Mouse (Mus musculus): ENCODE results near the gene Gm10447. TPM values are rescaled to one million over a fixed set of nuclear protein-coding genes. Genes with fewer than 3 reads are reported as not detected.

The Gm10447 gene
- polyA plus RNA-seq (2016; fragmentation: Nextera tagmentation; extraction: Ambion mirVana) = 0.09 and 0.12 TPM in 2 replicates

GRCm38 (mm10) chr11:53456474-53457371, at the start of gene Gm10447, which contains the start of gene Shroom1:
Gene Gm10447, minus strand, starts transcription at chr11:53457110.
Gene Shroom1, plus strand, starts transcription at chr11:53457205.
- peak; percentile 48; the same call in 1 of the 2 replicates for ATAC-seq (ENCODE audit: low FRiP score)
- Histone ChIP-seq H3K27ac (no peak within 1 kb of the TSS), H3K4me3 (peak within 1 kb of the TSS; percentile 48), H3K4me2 (replicated peaks) (peak within 1 kb of the TSS; percentile 75), H3K9ac (peak within 1 kb of the TSS; percentile 51), H3K27me3 (peaks cover 55% of the 10 kb centered on the region), H3K36me3 (no peaks in the 10 kb centered on the region), H3K4me1 (peaks cover 7% of the 10 kb centered on the region), H3K9me3 (replicated peaks) (no peaks in the 10 kb centered on the region)
- WGBS = 4% methylated on average over 42 of the region's 42 CpGs

- no peak for ATAC-seq (ENCODE audit: low FRiP score)
- Histone ChIP-seq H3K36me3 (no peaks in the 10 kb centered on the region), H3K27me3 (peaks cover 50% of the 10 kb centered on the region), H3K4me1 (peaks cover 12% of the 10 kb centered on the region; the same call in 1 of the 2 replicates), H3K4me3 (no peak overlapping the region), H3K9ac (no peak overlapping the region), H3K4me2 (replicated peaks) (no peak overlapping the region), H3K9me3 (replicated peaks) (no peaks in the 10 kb centered on the region), H3K27ac (no peak overlapping the region)
- WGBS = 44% methylated on average over 5 of the region's 5 CpGs
Measured at GRCm38 (mm10) chr11:53505026-53505663, 48.2 kb upstream of the Gm10447 start.

GRCm38 (mm10) chr11:53504376-53504775, 47.5 kb upstream of the Gm10447 start:
- Histone ChIP-seq H3K4me2 (replicated peaks) (no peak overlapping the region), H3K9ac (no peak overlapping the region), H3K27ac (no peak overlapping the region), H3K9me3 (replicated peaks) (no peaks in the 10 kb centered on the region), H3K4me3 (no peak overlapping the region), H3K4me1 (peaks cover 12% of the 10 kb centered on the region; the same call in 1 of the 2 replicates), H3K36me3 (no peaks in the 10 kb centered on the region), H3K27me3 (peaks cover 54% of the 10 kb centered on the region)
- 88% methylated on average over 8 of the region's 8 CpGs for WGBS
- no peak for ATAC-seq (ENCODE audit: low FRiP score)

GRCm38 (mm10) chr11:53503738-53504137, 46.8 kb upstream of the Gm10447 start:
- Histone ChIP-seq H3K27ac (no peak overlapping the region), H3K4me2 (replicated peaks) (no peak overlapping the region), H3K4me3 (no peak overlapping the region), H3K9ac (no peak overlapping the region), H3K36me3 (no peaks in the 10 kb centered on the region), H3K4me1 (peaks cover 12% of the 10 kb centered on the region; the same call in 1 of the 2 replicates), H3K27me3 (peaks cover 56% of the 10 kb centered on the region), H3K9me3 (replicated peaks) (no peaks in the 10 kb centered on the region)
- ATAC-seq (ENCODE audit: low FRiP score) = no peak
- 89% methylated on average over 5 of the region's 5 CpGs for WGBS

- H3K4me1 ChIP-seq = peaks cover 8% of the 10 kb centered on the region; the same call in 1 of the 2 replicates
- no peak overlapping the region for H3K27ac ChIP-seq
- H3K36me3 ChIP-seq = no peaks in the 10 kb centered on the region
- H3K4me3 ChIP-seq = no peak overlapping the region
- no peak for ATAC-seq (ENCODE audit: low FRiP score)
- no peak overlapping the region for H3K4me2 ChIP-seq (replicated peaks)
- H3K27me3 ChIP-seq = peaks cover 60% of the 10 kb centered on the region
- H3K9me3 ChIP-seq (replicated peaks) = no peaks in the 10 kb centered on the region
- 82% methylated on average over 8 of the region's 8 CpGs for WGBS
- no peak overlapping the region for H3K9ac ChIP-seq
Measured at GRCm38 (mm10) chr11:53502039-53502765, 45.3 kb upstream of the Gm10447 start.

- 11% methylated on average over 11 of the region's 11 CpGs for WGBS
Measured at GRCm38 (mm10) chr11:53500569-53500968, 43.7 kb upstream of the Gm10447 start.

GRCm38 (mm10) chr11:53496946-53497345, 40.0 kb upstream of the Gm10447 start:
- WGBS = 81% methylated on average over 6 of the region's 6 CpGs
- Histone ChIP-seq H3K9me3 (replicated peaks) (no peaks in the 10 kb centered on the region), H3K4me3 (no peak overlapping the region), H3K36me3 (no peaks in the 10 kb centered on the region), H3K9ac (no peak overlapping the region), H3K27ac (no peak overlapping the region), H3K4me2 (replicated peaks) (no peak overlapping the region), H3K4me1 (peaks cover 22% of the 10 kb centered on the region), H3K27me3 (peaks cover 54% of the 10 kb centered on the region)
- ATAC-seq (ENCODE audit: low FRiP score) = no peak

More at GRCm38 (mm10) chr11:53500569-53500968, 43.7 kb upstream of the Gm10447 start:
- no peak overlapping the region for H3K9ac ChIP-seq
- no peak overlapping the region for H3K4me3 ChIP-seq
- no peak overlapping the region for H3K27ac ChIP-seq
- no peak for ATAC-seq (ENCODE audit: low FRiP score)
- H3K9me3 ChIP-seq (replicated peaks) = no peaks in the 10 kb centered on the region
- no peak overlapping the region for H3K4me2 ChIP-seq (replicated peaks)
- H3K27me3 ChIP-seq = peaks cover 69% of the 10 kb centered on the region
- H3K36me3 ChIP-seq = no peaks in the 10 kb centered on the region
- H3K4me1 ChIP-seq = peaks cover 10% of the 10 kb centered on the region

- Histone ChIP-seq H3K4me2 (replicated peaks) (no peak overlapping the region; the same call in 1 of the 2 replicates), H3K4me3 (no peak overlapping the region), H3K9ac (no peak overlapping the region), H3K36me3 (no peaks in the 10 kb centered on the region), H3K4me1 (peaks cover 23% of the 10 kb centered on the region), H3K27me3 (peaks cover 46% of the 10 kb centered on the region), H3K9me3 (replicated peaks) (no peaks in the 10 kb centered on the region), H3K27ac (peak overlapping the region; percentile 52)
- ATAC-seq (ENCODE audit: low FRiP score) = no peak
- WGBS = 17% methylated on average over 6 of the region's 6 CpGs
Measured at GRCm38 (mm10) chr11:53495417-53495816, 38.5 kb upstream of the Gm10447 start.

- Histone ChIP-seq H3K27me3 (peaks cover 35% of the 10 kb centered on the region), H3K27ac (no peak overlapping the region)
Measured at GRCm38 (mm10) chr11:53493243-53493955, 36.5 kb upstream of the Gm10447 start.

GRCm38 (mm10) chr11:53491954-53492401, 35.1 kb upstream of the Gm10447 start:
- H3K27ac ChIP-seq = 0 out of 2 replicates have a peak overlapping the region, but pooled peaks have one; percentile 41
- peaks cover 27% of the 10 kb centered on the region for H3K4me1 ChIP-seq
- ATAC-seq (ENCODE audit: low FRiP score) = peak; percentile 70
- no peak overlapping the region for H3K4me2 ChIP-seq (replicated peaks)
- H3K9me3 ChIP-seq (replicated peaks) = no peaks in the 10 kb centered on the region
- H3K27me3 ChIP-seq = peaks cover 35% of the 10 kb centered on the region
- WGBS = 4% methylated on average over 8 of the region's 8 CpGs
- no peak overlapping the region for H3K4me3 ChIP-seq
- no peaks in the 10 kb centered on the region for H3K36me3 ChIP-seq
- H3K9ac ChIP-seq = no peak overlapping the region

More at GRCm38 (mm10) chr11:53493243-53493955, 36.5 kb upstream of the Gm10447 start:
- H3K4me2 ChIP-seq (replicated peaks) = no peak overlapping the region
- 14% methylated on average over 3 of the region's 3 CpGs for WGBS
- peaks cover 23% of the 10 kb centered on the region for H3K4me1 ChIP-seq
- H3K9ac ChIP-seq = no peak overlapping the region
- H3K4me3 ChIP-seq = no peak overlapping the region
- no peak for ATAC-seq (ENCODE audit: low FRiP score)
- no peaks in the 10 kb centered on the region for H3K36me3 ChIP-seq
- no peaks in the 10 kb centered on the region for H3K9me3 ChIP-seq (replicated peaks)

GRCm38 (mm10) chr11:53489421-53489820, 32.5 kb upstream of the Gm10447 start:
- H3K27ac ChIP-seq = no peak overlapping the region
- ATAC-seq (ENCODE audit: low FRiP score) = no peak
- no peak overlapping the region for H3K4me3 ChIP-seq
- no peaks in the 10 kb centered on the region for H3K9me3 ChIP-seq (replicated peaks)
- WGBS = 60% methylated on average over 9 of the region's 9 CpGs
- peaks cover 31% of the 10 kb centered on the region for H3K4me1 ChIP-seq
- H3K9ac ChIP-seq = no peak overlapping the region
- no peak overlapping the region for H3K4me2 ChIP-seq (replicated peaks)
- peaks cover 45% of the 10 kb centered on the region for H3K27me3 ChIP-seq
- no peaks in the 10 kb centered on the region for H3K36me3 ChIP-seq

All from hindbrain, embryonic 12.5 days (tissue).